Mouse (Mus musculus): Measurements from ENCODE around the gene Kcnk2. TPM values are rescaled to one million over a fixed set of nuclear protein-coding genes. Genes with fewer than 3 reads are reported as not detected.

Kcnk2 gene
- polyA plus RNA-seq, 1 experiment: 15.0 TPM

DNA sequence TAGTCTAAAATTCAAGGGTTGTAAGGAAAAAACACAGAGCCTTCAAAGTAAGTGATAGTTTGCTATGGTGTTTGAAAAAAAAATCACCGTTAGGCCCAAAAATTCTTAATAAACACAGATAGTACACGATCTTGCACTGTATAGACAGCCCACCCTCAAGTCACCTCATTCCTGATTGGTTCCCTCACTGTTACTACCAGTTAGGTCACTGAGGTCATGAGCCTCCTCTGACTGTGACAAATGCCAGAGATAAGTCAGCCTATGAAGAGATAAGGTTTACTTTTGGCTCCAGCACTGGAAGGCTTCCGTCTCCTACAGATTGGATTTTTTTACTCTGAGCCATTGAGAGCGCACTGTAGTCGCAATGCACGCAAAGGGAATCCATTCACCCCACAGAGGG lies 50.3 kb downstream of the Kcnk2 start:
- H3K4me3 ChIP-seq (replicated peaks; ENCODE audit: extremely low read depth, low read depth, low read length): no peak overlapping the region

DNA sequence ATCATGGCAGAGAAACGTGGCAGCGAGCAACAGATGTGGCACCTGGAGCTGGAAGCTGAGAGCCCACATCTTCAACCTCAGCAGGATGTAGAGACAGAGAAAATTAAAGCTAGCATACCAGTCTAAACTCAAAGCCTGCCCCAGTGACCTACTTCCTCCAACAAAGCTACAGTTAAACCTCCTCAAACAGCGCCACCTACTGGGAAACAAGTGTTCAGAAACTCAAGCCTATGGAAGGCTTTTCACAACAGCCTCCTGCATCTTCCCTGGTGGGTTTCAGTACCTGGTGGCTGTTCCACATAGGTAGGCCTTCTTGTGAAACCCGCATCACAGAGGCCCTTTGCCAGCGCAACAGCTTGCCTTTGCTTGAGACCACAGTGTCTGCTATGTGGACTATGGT lies 52.9 kb downstream of the Kcnk2 start:
- Histone ChIP-seq H3K4me1 (ENCODE audit: control insufficient read depth, insufficient read depth, low read length) (no peaks in the 10 kb centered on the region), H3K4me3 (replicated peaks; ENCODE audit: extremely low read depth, low read depth, low read length) (no peak overlapping the region)
- DNase-seq: no peak
- WGBS: 89% methylated on average over 5 of the region's 5 CpGs
- no peak for TF ChIP-seq CTCF (IDR thresholded peaks at IDR 0.05; ENCODE audit: insufficient read depth, low read length)
- TF ChIP-seq POLR2A (IDR thresholded peaks at IDR 0.05; ENCODE audit: borderline replicate concordance, extremely low read depth, low read depth, low read length): no peak

More for the DNA sequence above, 50.3 kb downstream of the Kcnk2 start:
- no peaks in the 10 kb centered on the region for H3K4me1 ChIP-seq (ENCODE audit: control insufficient read depth, insufficient read depth, low read length)
- WGBS: 76% methylated on average over 6 of the region's 6 CpGs
- TF ChIP-seq POLR2A (IDR thresholded peaks at IDR 0.05; ENCODE audit: borderline replicate concordance, extremely low read depth, low read depth, low read length) (no peak), CTCF (IDR thresholded peaks at IDR 0.05; ENCODE audit: insufficient read depth, low read length) (no peak)
- DNase-seq: no peak

DNA sequence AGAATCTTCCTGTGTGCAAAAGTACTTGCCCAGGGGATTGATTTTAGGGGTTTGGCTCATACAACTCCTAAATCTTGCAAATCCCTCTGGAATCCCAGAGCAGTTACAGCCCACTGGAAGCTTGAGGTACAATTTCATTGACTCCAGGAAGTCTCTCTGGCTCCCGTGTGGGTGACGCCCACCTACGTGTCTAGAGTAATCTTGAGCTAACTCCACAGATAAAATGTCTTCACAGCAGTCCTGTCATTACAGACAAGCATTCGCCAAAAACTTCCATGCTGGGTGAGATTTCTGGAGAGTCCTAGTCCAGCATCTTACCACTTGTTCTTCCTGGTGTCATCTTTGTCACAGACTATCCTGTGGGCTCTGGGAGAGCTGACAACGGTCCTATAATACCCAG lies 56.9 kb downstream of the Kcnk2 start:
- 66% methylated on average over 5 of the region's 5 CpGs for WGBS

GRCm38 (mm10) chr1:189343301-189344251 lies 58.5 kb downstream of the Kcnk2 start:
- WGBS: 3% methylated on average over 78 of the region's 82 CpGs
- TF ChIP-seq POLR2A (IDR thresholded peaks at IDR 0.05; ENCODE audit: borderline replicate concordance, extremely low read depth, low read depth, low read length) (no peak), CTCF (IDR thresholded peaks at IDR 0.05; ENCODE audit: insufficient read depth, low read length) (no peak)
- peak; percentile 35 for DNase-seq

More for the DNA sequence above, 56.9 kb downstream of the Kcnk2 start:
- no peak for DNase-seq
- Histone ChIP-seq H3K4me1 (ENCODE audit: control insufficient read depth, insufficient read depth, low read length) (no peaks in the 10 kb centered on the region), H3K4me3 (replicated peaks; ENCODE audit: extremely low read depth, low read depth, low read length) (no peak overlapping the region)
- TF ChIP-seq POLR2A (IDR thresholded peaks at IDR 0.05; ENCODE audit: borderline replicate concordance, extremely low read depth, low read depth, low read length): no peak
- TF ChIP-seq CTCF (IDR thresholded peaks at IDR 0.05; ENCODE audit: insufficient read depth, low read length): no peak

GRCm38 (mm10) chr1:189342416-189343104 lies 59.5 kb downstream of the Kcnk2 start:
- WGBS: 6% methylated on average over 30 of the region's 30 CpGs
- no peaks in the 10 kb centered on the region for H3K4me1 ChIP-seq (ENCODE audit: control insufficient read depth, insufficient read depth, low read length)
- H3K4me3 ChIP-seq (replicated peaks; ENCODE audit: extremely low read depth, low read depth, low read length): peak overlapping the region; percentile 29
- TF ChIP-seq CTCF (IDR thresholded peaks at IDR 0.05; ENCODE audit: insufficient read depth, low read length) (no peak), POLR2A (IDR thresholded peaks at IDR 0.05; ENCODE audit: borderline replicate concordance, extremely low read depth, low read depth, low read length) (no peak)
- DNase-seq: peak; percentile 33

More at GRCm38 (mm10) chr1:189343301-189344251, 58.5 kb downstream of the Kcnk2 start:
- Histone ChIP-seq H3K4me3 (replicated peaks; ENCODE audit: extremely low read depth, low read depth, low read length) (peak overlapping the region; percentile 35), H3K4me1 (ENCODE audit: control insufficient read depth, insufficient read depth, low read length) (no peaks in the 10 kb centered on the region)

DNA sequence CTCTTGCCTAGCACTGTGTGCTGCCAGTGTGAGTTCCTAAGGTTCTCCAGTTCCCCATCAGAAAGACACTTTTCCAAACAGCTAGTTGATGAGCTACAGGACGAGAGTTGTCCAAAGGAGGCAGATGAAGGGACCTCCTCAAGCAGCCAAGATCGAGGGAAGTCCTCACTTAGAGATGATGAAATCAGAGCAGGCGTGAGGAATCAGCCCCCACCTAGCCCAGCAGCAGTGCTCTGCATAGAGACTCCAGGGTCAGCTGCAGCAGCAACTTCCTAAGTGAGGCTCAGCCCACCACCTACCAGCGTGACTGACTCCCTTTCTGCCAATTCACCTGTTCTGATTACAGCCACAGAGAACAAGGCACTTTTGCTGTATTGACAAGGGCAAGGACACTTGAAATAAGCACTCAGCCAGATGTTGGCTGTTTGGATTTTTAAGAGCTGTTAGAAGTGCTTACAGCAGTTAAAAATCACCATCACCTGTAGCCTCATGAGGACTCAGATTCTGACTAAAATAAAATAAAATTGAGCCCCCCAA lies 60.6 kb downstream of the Kcnk2 start:
- WGBS: 23% methylated on average over 4 of the region's 4 CpGs
- TF ChIP-seq POLR2A (IDR thresholded peaks at IDR 0.05; ENCODE audit: borderline replicate concordance, extremely low read depth, low read depth, low read length) (no peak), CTCF (IDR thresholded peaks at IDR 0.05; ENCODE audit: insufficient read depth, low read length) (no peak)
- H3K4me3 ChIP-seq (replicated peaks; ENCODE audit: extremely low read depth, low read depth, low read length): no peak overlapping the region
- H3K4me1 ChIP-seq (ENCODE audit: control insufficient read depth, insufficient read depth, low read length): no peaks in the 10 kb centered on the region
- DNase-seq: peak; percentile 30

GRCm38 (mm10) chr1:189315896-189316295 lies 86.2 kb downstream of the Kcnk2 start:
- no peak for DNase-seq
- Histone ChIP-seq H3K4me3 (replicated peaks; ENCODE audit: extremely low read depth, low read depth, low read length) (no peak overlapping the region), H3K4me1 (ENCODE audit: control insufficient read depth, insufficient read depth, low read length) (no peaks in the 10 kb centered on the region)
- TF ChIP-seq POLR2A (IDR thresholded peaks at IDR 0.05; ENCODE audit: borderline replicate concordance, extremely low read depth, low read depth, low read length) (no peak), CTCF (IDR thresholded peaks at IDR 0.05; ENCODE audit: insufficient read depth, low read length) (no peak)
- WGBS: 45% methylated on average over 2 of the region's 2 CpGs

GRCm38 (mm10) chr1:189314495-189314894 lies 87.6 kb downstream of the Kcnk2 start:
- 75% methylated on average over 6 of the region's 6 CpGs for WGBS
- no peak for TF ChIP-seq CTCF (IDR thresholded peaks at IDR 0.05; ENCODE audit: insufficient read depth, low read length)
- TF ChIP-seq POLR2A (IDR thresholded peaks at IDR 0.05; ENCODE audit: borderline replicate concordance, extremely low read depth, low read depth, low read length): no peak
- peaks cover 3% of the 10 kb centered on the region; the same call in 1 of the 2 replicates for H3K4me1 ChIP-seq (ENCODE audit: control insufficient read depth, insufficient read depth, low read length)
- no peak overlapping the region for H3K4me3 ChIP-seq (replicated peaks; ENCODE audit: extremely low read depth, low read depth, low read length)
- no peak for DNase-seq

GRCm38 (mm10) chr1:189313750-189314149 lies 88.3 kb downstream of the Kcnk2 start:
- 67% methylated on average over 7 of the region's 7 CpGs for WGBS
- no peak overlapping the region for H3K4me3 ChIP-seq (replicated peaks; ENCODE audit: extremely low read depth, low read depth, low read length)
- TF ChIP-seq CTCF (IDR thresholded peaks at IDR 0.05; ENCODE audit: insufficient read depth, low read length) (no peak), POLR2A (IDR thresholded peaks at IDR 0.05; ENCODE audit: borderline replicate concordance, extremely low read depth, low read depth, low read length) (no peak)

More at GRCm38 (mm10) chr1:189313750-189314149, 88.3 kb downstream of the Kcnk2 start:
- H3K4me1 ChIP-seq (ENCODE audit: control insufficient read depth, insufficient read depth, low read length): peaks cover 3% of the 10 kb centered on the region; the same call in 1 of the 2 replicates
- DNase-seq: no peak
